Mouse (Mus musculus) limb, embryonic 15.5 days (tissue): Measurements from ENCODE around the gene Helz. TPM values are rescaled to one million over a fixed set of nuclear protein-coding genes. Genes with fewer than 3 reads are reported as not detected.

Experiments
- ATAC-seq: fragments of 200-750 bp; cut with Nextera tagmentation; 2 replicates; pipeline ENCODE4 v1.8.0; 2017; ENCODE audit warnings: low read depth, moderate TSS enrichment; ENCODE audit not compliant: insufficient number of reproducible peaks, low FRiP score, low TSS enrichment
- H3K27ac ChIP-seq: fragments of 300-500 bp; sonication (generic); 2 replicates; pipeline ENCODE4 v1.5.1; 2015; ENCODE audit warnings: moderate library complexity, mild to moderate bottlenecking, inconsistent platforms
- H3K27me3 ChIP-seq: fragments of 300-500 bp; sonication (generic); 2 replicates; pipeline ENCODE4 v1.6.1; 2015; ENCODE audit warnings: inconsistent platforms
- H3K36me3 ChIP-seq: fragments of 300-500 bp; sonication (generic); 2 replicates; pipeline ENCODE4 v1.6.1; 2015; ENCODE audit warnings: inconsistent platforms
- H3K4me1 ChIP-seq: fragments of 300-500 bp; sonication (generic); 2 replicates; pipeline ENCODE4 v1.6.1; 2015; ENCODE audit warnings: inconsistent platforms
- H3K4me2 ChIP-seq: fragments of 300-500 bp; sonication (generic); 2 replicates; pipeline ENCODE4 v1.6.1; 2015; ENCODE audit warnings: mild to moderate bottlenecking, inconsistent platforms
- H3K4me3 ChIP-seq: fragments of 300-500 bp; sonication (generic); 2 replicates; pipeline ENCODE4 v1.5.1; 2015; ENCODE audit warnings: mild to moderate bottlenecking, inconsistent platforms
- H3K9ac ChIP-seq: fragments of 300-500 bp; sonication (generic); 2 replicates; pipeline ENCODE4 v1.6.1; 2015; ENCODE audit warnings: inconsistent platforms
- H3K9me3 ChIP-seq: fragments of 300-500 bp; sonication (generic); 2 replicates; pipeline ENCODE4 v1.6.1; 2016; ENCODE audit warnings: inconsistent platforms
- WGBS: fragments of 180-500 bp; shearing (Covaris S2); methylation state at CpG from one replicate; pipeline ENCODE4 v1.1.7; 2015; 5-methylcytosine and 5-hydroxymethylcytosine counted together
- polyA plus RNA-seq: library from polyadenylated mRNA; unstranded; fragments of >200 nt; fragmentation: Nextera tagmentation; extraction: Ambion mirVana; gene quantifications from 2 replicates; pipeline ENCODE4 v1.2.1, GENCODE M21; 2015

The Helz gene
- polyA plus RNA-seq, 1 experiment from 2014 or later, result 20.3 TPM

DNA sequence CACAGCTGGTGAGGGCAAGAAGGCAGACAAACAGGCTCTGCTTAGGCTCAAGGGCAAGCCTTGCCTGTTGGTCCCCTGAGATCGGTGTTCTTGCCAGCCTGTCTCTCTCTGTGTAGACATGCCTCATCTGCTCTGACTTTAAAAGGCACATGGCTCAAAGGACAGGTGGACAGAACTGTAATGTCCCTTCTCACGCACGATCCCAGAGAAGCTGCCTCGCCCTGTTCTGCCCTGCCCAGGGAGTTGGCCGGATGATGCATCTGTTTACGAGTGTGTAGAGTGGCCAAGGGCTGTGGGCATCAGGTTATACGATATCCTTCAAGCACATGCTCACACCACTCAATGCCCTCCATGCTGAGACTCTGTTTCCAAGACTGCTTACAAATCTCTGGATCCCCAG is 166.6 kb downstream of the Helz start:
- Histone ChIP-seq H3K4me3 (no peak overlapping the region), H3K36me3 (no peaks in the 10 kb centered on the region), H3K9me3 (no peaks in the 10 kb centered on the region), H3K4me2 (no peak overlapping the region), H3K4me1 (peaks cover 11% of the 10 kb centered on the region), H3K27me3 (no peaks in the 10 kb centered on the region), H3K9ac (no peak overlapping the region), H3K27ac (no peak overlapping the region)
- ATAC-seq, result peak; percentile 13; the same call in 1 of the 2 replicates
- 66% methylated on average over 7 of the region's 7 CpGs for WGBS

- 0 out of 2 replicates have a peak, but pooled peaks cover 4% of the 10 kb centered on the region for H3K4me1 ChIP-seq
- no peaks in the 10 kb centered on the region for H3K9me3 ChIP-seq
- no peak within 1 kb of the TSS for H3K27ac ChIP-seq
- H3K27me3 ChIP-seq, result no peaks in the 10 kb centered on the region
- no peak within 1 kb of the TSS for H3K4me2 ChIP-seq
- H3K4me3 ChIP-seq, result no peak within 1 kb of the TSS
- peak; percentile 50; the same call in 1 of the 2 replicates for ATAC-seq
- no peaks in the 10 kb centered on the region for H3K36me3 ChIP-seq
- WGBS, result 70% methylated on average over 16 of the region's 16 CpGs
- H3K9ac ChIP-seq, result no peak within 1 kb of the TSS
Measured at GRCm38 (mm10) chr11:107716332-107716938, 168.7 kb downstream of the Helz start, which contains the start of gene Cacng1. TSS of gene Cacng1 (minus strand) at chr11:107716522.

DNA sequence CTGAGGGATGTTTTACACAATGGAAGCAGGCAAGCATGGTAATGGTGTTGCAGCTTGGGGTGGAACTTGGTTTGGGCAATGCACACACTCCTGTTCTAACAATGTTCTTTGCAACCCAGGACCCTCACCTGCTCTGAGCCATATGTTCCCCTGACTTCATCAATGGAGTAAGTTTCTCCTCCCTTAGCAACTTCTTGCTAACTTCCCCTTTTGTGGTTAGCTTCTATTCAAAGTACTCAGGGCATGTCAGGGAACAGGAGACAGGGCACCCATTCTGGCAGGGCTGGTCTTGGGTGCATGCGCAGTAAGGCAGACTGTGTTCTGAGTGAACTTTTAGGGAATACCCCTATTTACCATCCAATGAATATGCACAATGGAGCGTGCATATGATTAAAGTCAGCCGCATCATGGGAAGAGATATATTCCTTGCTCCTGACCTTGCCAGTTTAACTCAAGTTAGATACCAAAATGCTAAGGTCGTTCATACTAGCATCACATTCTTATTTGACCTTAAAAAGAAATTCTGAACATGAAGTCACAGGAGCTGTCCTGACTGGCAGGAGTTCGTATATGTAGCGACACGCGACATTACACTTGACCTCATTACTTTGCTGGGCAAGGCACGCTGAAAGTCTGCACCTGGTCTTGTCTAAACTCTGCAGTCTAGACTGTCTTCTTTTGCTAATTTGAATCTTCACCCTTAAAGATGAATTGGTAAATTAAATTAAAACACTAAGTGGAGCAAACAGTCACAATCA is 172.7 kb downstream of the Helz start:
- H3K27ac ChIP-seq, result no peak overlapping the region
- no peaks in the 10 kb centered on the region for H3K9me3 ChIP-seq
- H3K4me1 ChIP-seq, result no peaks in the 10 kb centered on the region
- H3K4me3 ChIP-seq, result no peak overlapping the region
- no peak overlapping the region for H3K9ac ChIP-seq
- no peaks in the 10 kb centered on the region for H3K36me3 ChIP-seq
- H3K27me3 ChIP-seq, result no peaks in the 10 kb centered on the region
- no peak overlapping the region for H3K4me2 ChIP-seq
- no peak for ATAC-seq
- 82% methylated on average over 9 of the region's 9 CpGs for WGBS

- H3K4me1 ChIP-seq, result no peaks in the 10 kb centered on the region
- H3K27me3 ChIP-seq, result no peaks in the 10 kb centered on the region
- 83% methylated on average over 7 of the region's 7 CpGs for WGBS
- no peaks in the 10 kb centered on the region for H3K36me3 ChIP-seq
- H3K9me3 ChIP-seq, result no peaks in the 10 kb centered on the region
- no peak overlapping the region for H3K27ac ChIP-seq
- H3K4me3 ChIP-seq, result no peak overlapping the region
- no peak for ATAC-seq
- no peak overlapping the region for H3K4me2 ChIP-seq
- no peak overlapping the region for H3K9ac ChIP-seq
Measured at GRCm38 (mm10) chr11:107721057-107721456, 173.3 kb downstream of the Helz start.

GRCm38 (mm10) chr11:107724603-107725002 is 176.9 kb downstream of the Helz start:
- no peak for ATAC-seq

GRCm38 (mm10) chr11:107728073-107728863 is 180.5 kb downstream of the Helz start:
- H3K4me3 ChIP-seq, result no peak overlapping the region
- H3K27ac ChIP-seq, result no peak overlapping the region
- no peaks in the 10 kb centered on the region for H3K4me1 ChIP-seq
- no peak overlapping the region for H3K4me2 ChIP-seq
- H3K9me3 ChIP-seq, result no peaks in the 10 kb centered on the region
- H3K9ac ChIP-seq, result no peak overlapping the region
- no peaks in the 10 kb centered on the region for H3K27me3 ChIP-seq
- ATAC-seq, result no peak
- WGBS, result 68% methylated on average over 13 of the region's 13 CpGs
- H3K36me3 ChIP-seq, result no peaks in the 10 kb centered on the region

More at GRCm38 (mm10) chr11:107724603-107725002, 176.9 kb downstream of the Helz start:
- Histone ChIP-seq H3K4me2 (no peak overlapping the region), H3K4me1 (no peaks in the 10 kb centered on the region), H3K9me3 (no peaks in the 10 kb centered on the region), H3K4me3 (no peak overlapping the region), H3K36me3 (no peaks in the 10 kb centered on the region), H3K9ac (no peak overlapping the region), H3K27me3 (no peaks in the 10 kb centered on the region), H3K27ac (no peak overlapping the region)
- WGBS, result 87% methylated on average over 8 of the region's 8 CpGs

- no peak overlapping the region for H3K27ac ChIP-seq
- WGBS, result 77% methylated on average over 7 of the region's 7 CpGs
- H3K9me3 ChIP-seq, result no peaks in the 10 kb centered on the region
- H3K36me3 ChIP-seq, result no peaks in the 10 kb centered on the region
- no peak overlapping the region for H3K9ac ChIP-seq
- ATAC-seq, result no peak
- no peak overlapping the region for H3K4me3 ChIP-seq
- H3K4me2 ChIP-seq, result no peak overlapping the region
- H3K27me3 ChIP-seq, result no peaks in the 10 kb centered on the region
- H3K4me1 ChIP-seq, result no peaks in the 10 kb centered on the region
Measured at GRCm38 (mm10) chr11:107729141-107729540, 181.4 kb downstream of the Helz start.

- H3K4me1 ChIP-seq, result no peaks in the 10 kb centered on the region
- no peaks in the 10 kb centered on the region for H3K36me3 ChIP-seq
- H3K4me3 ChIP-seq, result no peak overlapping the region
- no peaks in the 10 kb centered on the region for H3K27me3 ChIP-seq
- H3K9me3 ChIP-seq, result no peaks in the 10 kb centered on the region
- no peak overlapping the region for H3K27ac ChIP-seq
- WGBS, result 74% methylated on average over 4 of the region's 4 CpGs
- H3K9ac ChIP-seq, result no peak overlapping the region
- H3K4me2 ChIP-seq, result no peak overlapping the region
- no peak for ATAC-seq
Measured at GRCm38 (mm10) chr11:107730940-107731339, 183.2 kb downstream of the Helz start.

DNA sequence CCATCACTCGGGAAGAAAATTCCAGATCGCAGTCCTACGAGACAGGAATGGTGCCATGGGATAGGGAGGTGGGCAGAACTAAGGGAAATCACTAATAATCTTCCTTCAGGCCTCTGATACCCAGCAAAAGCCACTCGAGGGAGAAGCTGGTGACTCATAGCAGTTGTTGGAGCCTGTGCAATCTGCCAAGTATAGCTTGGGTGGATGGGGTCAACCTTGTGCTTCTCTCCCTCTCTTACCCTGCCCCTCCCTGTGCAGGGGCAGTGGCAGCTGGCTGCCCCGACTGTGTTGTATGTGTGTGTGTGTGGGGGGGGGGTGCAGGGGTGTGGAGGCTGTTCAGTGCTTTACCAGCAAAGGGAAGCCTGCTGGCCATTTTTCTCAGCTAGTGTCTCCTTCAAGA is 183.8 kb downstream of the Helz start:
- ATAC-seq, result no peak
- 73% methylated on average over 5 of the region's 5 CpGs for WGBS

GRCm38 (mm10) chr11:107734133-107734532 is 186.4 kb downstream of the Helz start:
- Histone ChIP-seq H3K4me2 (no peak overlapping the region), H3K4me3 (no peak overlapping the region), H3K9ac (no peak overlapping the region), H3K36me3 (no peaks in the 10 kb centered on the region), H3K27me3 (no peaks in the 10 kb centered on the region), H3K4me1 (no peaks in the 10 kb centered on the region), H3K27ac (no peak overlapping the region), H3K9me3 (no peaks in the 10 kb centered on the region)
- ATAC-seq, result no peak
- 66% methylated on average over 7 of the region's 7 CpGs for WGBS

More for the DNA sequence above, 183.8 kb downstream of the Helz start:
- no peaks in the 10 kb centered on the region for H3K9me3 ChIP-seq
- H3K36me3 ChIP-seq, result no peaks in the 10 kb centered on the region
- no peak overlapping the region for H3K4me2 ChIP-seq
- no peaks in the 10 kb centered on the region for H3K4me1 ChIP-seq
- no peak overlapping the region for H3K4me3 ChIP-seq
- H3K27ac ChIP-seq, result no peak overlapping the region
- H3K9ac ChIP-seq, result no peak overlapping the region
- H3K27me3 ChIP-seq, result no peaks in the 10 kb centered on the region

- H3K4me1 ChIP-seq, result peaks cover 5% of the 10 kb centered on the region; the same call in 1 of the 2 replicates
- WGBS, result 76% methylated on average over 6 of the region's 6 CpGs
- ATAC-seq, result no peak
- H3K9me3 ChIP-seq, result no peaks in the 10 kb centered on the region
- no peaks in the 10 kb centered on the region for H3K36me3 ChIP-seq
- no peaks in the 10 kb centered on the region for H3K27me3 ChIP-seq
- no peak overlapping the region for H3K9ac ChIP-seq
- no peak overlapping the region for H3K4me3 ChIP-seq
- H3K27ac ChIP-seq, result no peak overlapping the region
- no peak overlapping the region for H3K4me2 ChIP-seq
Measured at GRCm38 (mm10) chr11:107737886-107738285, 190.2 kb downstream of the Helz start.
